Mouse (Mus musculus) thymus, adult 2 months (tissue): ENCODE results near the gene Snx21.

ENCODE experiments used
- CTCF ChIP-seq: fragments of 200-500 bp; IDR thresholded peaks from 2 replicates; pipeline ENCODE4 v1.5.1; 2012; ENCODE audit warnings: mild to moderate bottlenecking, control low read depth, low read length, moderate library complexity, borderline replicate concordance; ENCODE audit not compliant: control insufficient read depth, poor library complexity, insufficient read depth; ENCODE audit errors: extremely low read depth
- POLR2A ChIP-seq: fragments of 200-500 bp; IDR thresholded peaks from 2 replicates; pipeline ENCODE4 v1.6.1; 2012; ENCODE audit warnings: mild to moderate bottlenecking, low read length, control low read depth, moderate library complexity; ENCODE audit not compliant: control insufficient read depth, poor library complexity, insufficient read depth; ENCODE audit errors: extremely low read depth

DNA sequence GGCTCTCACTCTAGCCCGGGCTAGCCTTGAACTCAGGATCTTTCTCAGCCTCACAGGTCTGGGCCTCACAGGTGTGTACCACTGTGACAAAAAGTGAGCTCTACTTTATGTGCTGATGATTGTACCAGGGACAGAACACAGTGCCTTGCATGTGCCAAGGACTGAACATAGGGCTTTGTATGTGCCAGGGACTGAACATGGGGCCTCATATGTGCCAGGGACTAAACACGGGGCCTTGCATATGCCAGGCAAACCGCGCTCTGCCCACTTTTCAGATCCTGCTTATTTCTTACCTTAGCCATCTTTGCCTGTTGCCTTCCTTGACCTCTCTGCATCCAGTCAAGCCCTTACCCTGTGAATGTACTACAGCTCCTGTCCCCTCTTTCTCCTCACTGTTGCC lies 23.7 kb upstream of the Snx21 start:
- no peak for TF ChIP-seq CTCF
- TF ChIP-seq POLR2A, result no peak
